Mouse (Mus musculus) heart, embryonic 11.5 days (tissue): Measurements from ENCODE around the gene Atp2b4. TPM values are rescaled to one million over a fixed set of nuclear protein-coding genes. Genes with fewer than 3 reads are reported as not detected.
A peak's percentile ranks its signal among the peaks of the same experiment; 100 is the strongest.
"Not testable (repeated sequence)": the region's sequence is repeated elsewhere in the genome, so short reads cannot be mapped to it uniquely, and the experiment has no call there.

ENCODE experiments used
- ATAC-seq: fragments of 200-750 bp; cut with Nextera tagmentation; replicated peaks from 2 replicates; pipeline ENCODE4 v1.8.0; 2017; ENCODE audit warnings: moderate library complexity; ENCODE audit not compliant: insufficient number of reproducible peaks, low FRiP score, low TSS enrichment
- H3K27ac ChIP-seq: fragments of 300-500 bp; sonication (generic); 2 replicates; pipeline ENCODE4 v1.5.1; 2014; ENCODE audit warnings: mild to moderate bottlenecking, low read depth, low read length
- H3K27me3 ChIP-seq: fragments of 300-500 bp; sonication (generic); 2 replicates; pipeline ENCODE4 v1.6.1; 2014; ENCODE audit warnings: mild to moderate bottlenecking, low read length, mixed read lengths; ENCODE audit not compliant: control insufficient read depth, insufficient read depth
- H3K36me3 ChIP-seq: fragments of 300-500 bp; sonication (generic); 2 replicates; pipeline ENCODE4 v1.6.1; 2014; ENCODE audit warnings: mild to moderate bottlenecking, low read length, moderate library complexity, mixed read lengths; ENCODE audit not compliant: control insufficient read depth, insufficient read depth
- H3K4me1 ChIP-seq: fragments of 300-500 bp; sonication (generic); 2 replicates; pipeline ENCODE4 v1.6.1; 2014; ENCODE audit warnings: low read length; ENCODE audit not compliant: control insufficient read depth, insufficient read depth
- H3K4me2 ChIP-seq: fragments of 300-500 bp; sonication (generic); 2 replicates; pipeline ENCODE4 v1.6.1; 2014; ENCODE audit warnings: mild to moderate bottlenecking, moderate library complexity
- H3K4me3 ChIP-seq: fragments of 300-500 bp; sonication (generic); 2 replicates; pipeline ENCODE4 v1.5.1; 2014; ENCODE audit warnings: low read depth, low read length
- H3K9ac ChIP-seq: fragments of 300-500 bp; sonication (generic); 2 replicates; pipeline ENCODE4 v1.6.1; 2014; ENCODE audit warnings: mild to moderate bottlenecking, low read depth, low read length, moderate library complexity
- H3K9me3 ChIP-seq: fragments of 300-500 bp; sonication (generic); replicated peaks from 2 replicates; pipeline ENCODE4 v1.6.1; 2016; ENCODE audit warnings: low read length; ENCODE audit not compliant: control insufficient read depth
- WGBS: fragments of 180-500 bp; shearing (Covaris S2); extraction: QIAGEN DNeasy Blood & Tissue Kit; methylation state at CpG from one replicate; pipeline ENCODE4 v1.1.7; 2014; ENCODE audit not compliant: insufficient replicate concordance; 5-methylcytosine and 5-hydroxymethylcytosine counted together
- polyA plus RNA-seq: library from polyadenylated mRNA; unstranded; fragments of >200 nt; fragmentation: Nextera tagmentation; extraction: Ambion mirVana; gene quantifications from 2 replicates; pipeline ENCODE4 v1.2.1, GENCODE M21; 2014

Gene Atp2b4
- polyA plus RNA-seq, 1 experiment from 2014 or later = 35.6 TPM

DNA sequence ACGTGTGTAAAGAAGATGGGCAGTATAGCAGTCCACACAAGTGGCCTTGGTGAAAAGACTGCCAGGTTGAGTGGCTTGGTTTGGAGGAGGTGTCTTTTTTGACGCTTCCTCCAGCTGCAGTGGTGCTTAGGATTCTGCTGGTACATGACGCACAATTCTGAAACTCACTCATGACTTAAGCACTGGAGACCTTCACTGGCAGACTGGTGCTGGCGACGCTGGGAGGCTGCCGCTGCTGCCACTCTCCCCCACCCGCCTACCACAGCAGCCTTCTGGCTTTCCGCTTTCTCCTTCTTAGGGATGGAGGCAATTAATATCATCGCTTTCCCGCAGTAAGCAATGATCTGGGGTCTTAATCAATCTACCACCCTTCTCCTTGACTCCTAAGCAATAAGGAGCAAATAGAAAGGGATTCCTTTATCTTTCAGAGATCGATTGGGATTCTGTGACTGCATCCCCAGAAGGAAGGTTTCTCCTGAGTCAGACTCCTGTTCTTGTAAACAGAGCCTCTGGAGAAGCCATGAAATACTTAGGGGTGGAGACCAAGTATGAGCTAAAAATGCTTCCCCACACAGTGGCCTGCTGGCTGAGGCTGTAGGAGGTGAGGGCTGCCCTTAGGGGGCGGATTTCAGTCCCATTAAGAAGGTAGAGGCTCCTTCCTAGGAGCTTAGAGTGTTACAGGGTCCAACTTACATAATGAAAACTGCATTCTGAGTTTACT, 88.4 kb downstream of the Atp2b4 start:
- ATAC-seq = no peak
- Histone ChIP-seq H3K36me3 (peaks cover 2% of the 10 kb centered on the region; the same call in 1 of the 2 replicates), H3K27ac (no peak overlapping the region), H3K9ac (no peak overlapping the region), H3K27me3 (no peaks in the 10 kb centered on the region), H3K4me2 (no peak overlapping the region), H3K4me3 (no peak overlapping the region), H3K9me3 (no peaks in the 10 kb centered on the region), H3K4me1 (peaks cover 3% of the 10 kb centered on the region; the same call in 1 of the 2 replicates)
- 61% methylated on average over 12 of the region's 12 CpGs for WGBS

DNA sequence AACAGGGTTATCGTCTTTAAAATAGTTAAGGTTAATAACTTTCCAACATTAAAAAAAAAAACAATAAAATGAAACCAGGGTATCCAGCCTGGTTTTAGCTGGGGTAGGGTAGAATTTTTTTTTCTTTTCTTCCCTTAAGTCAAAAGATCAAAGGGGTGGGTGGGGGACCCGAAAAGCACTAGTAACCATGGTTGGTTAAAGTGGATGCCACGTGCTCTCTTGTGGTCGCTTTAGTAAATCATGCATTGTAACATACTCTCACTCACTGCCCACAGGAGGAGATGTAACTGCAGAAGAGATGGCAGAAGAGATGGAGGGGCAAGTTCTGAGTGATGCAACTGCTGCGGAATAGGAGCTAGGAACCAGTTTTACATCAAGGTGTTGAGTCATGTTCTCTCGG, 89.5 kb downstream of the Atp2b4 start:
- Histone ChIP-seq H3K36me3 (peaks cover 5% of the 10 kb centered on the region), H3K9me3 (no peaks in the 10 kb centered on the region), H3K27ac (no peak overlapping the region), H3K4me1 (peaks cover 3% of the 10 kb centered on the region; the same call in 1 of the 2 replicates), H3K4me3 (no peak overlapping the region), H3K9ac (no peak overlapping the region), H3K4me2 (no peak overlapping the region), H3K27me3 (no peaks in the 10 kb centered on the region)
- no peak for ATAC-seq
- WGBS = 68% methylated on average over 6 of the region's 6 CpGs

DNA sequence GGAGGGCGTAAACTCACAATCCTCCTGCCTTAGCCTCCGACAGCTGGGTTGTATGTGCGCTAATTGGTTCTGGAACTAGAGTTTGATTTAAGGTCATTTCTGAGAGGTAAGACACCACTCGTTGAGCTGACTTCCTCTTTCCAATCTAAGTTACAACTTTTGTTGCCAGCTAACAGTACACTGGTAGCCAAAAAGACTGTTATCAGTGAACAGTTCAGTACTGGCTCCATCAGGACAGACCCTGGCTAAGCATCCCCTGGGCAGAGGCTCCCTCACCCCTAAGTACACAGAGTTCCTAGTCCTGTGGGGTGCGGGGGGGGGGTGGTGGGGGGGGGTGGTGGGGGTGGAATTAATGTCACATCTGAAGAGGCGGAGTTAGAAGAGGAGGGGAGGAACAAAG, 89.9 kb downstream of the Atp2b4 start:
- Histone ChIP-seq H3K4me2 (no peak overlapping the region), H3K9me3 (no peaks in the 10 kb centered on the region), H3K27me3 (no peaks in the 10 kb centered on the region), H3K4me1 (peaks cover 3% of the 10 kb centered on the region; the same call in 1 of the 2 replicates), H3K4me3 (no peak overlapping the region), H3K27ac (no peak overlapping the region), H3K36me3 (peaks cover 7% of the 10 kb centered on the region), H3K9ac (no peak overlapping the region)
- 68% methylated on average over 6 of the region's 6 CpGs for WGBS
- no peak for ATAC-seq

DNA sequence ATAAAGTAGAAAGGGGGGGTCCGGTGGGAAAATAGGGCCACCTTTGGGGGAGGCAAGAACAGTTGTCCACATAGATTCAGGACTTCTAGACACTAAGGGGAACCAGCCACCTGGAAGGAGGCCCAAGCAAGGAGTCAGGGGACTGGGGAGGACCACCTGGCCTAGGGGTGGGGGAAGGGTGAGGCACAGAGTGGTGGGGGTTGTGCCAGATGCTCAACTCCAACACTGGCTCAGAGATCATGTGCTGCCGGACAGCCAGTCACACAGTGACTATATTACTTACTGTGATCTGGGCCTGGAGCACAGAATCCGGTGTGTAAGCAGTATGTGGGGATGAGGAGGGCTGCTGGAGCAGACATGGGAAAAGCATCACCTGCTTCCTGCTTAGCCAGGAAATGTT, 91.5 kb downstream of the Atp2b4 start:
- Histone ChIP-seq H3K27ac (no peak overlapping the region), H3K4me3 (no peak overlapping the region), H3K9ac (no peak overlapping the region), H3K36me3 (peaks cover 9% of the 10 kb centered on the region), H3K27me3 (no peaks in the 10 kb centered on the region), H3K9me3 (no peaks in the 10 kb centered on the region), H3K4me1 (peaks cover 3% of the 10 kb centered on the region; the same call in 1 of the 2 replicates), H3K4me2 (no peak overlapping the region)
- no peak for ATAC-seq
- 71% methylated on average over 3 of the region's 3 CpGs for WGBS

DNA sequence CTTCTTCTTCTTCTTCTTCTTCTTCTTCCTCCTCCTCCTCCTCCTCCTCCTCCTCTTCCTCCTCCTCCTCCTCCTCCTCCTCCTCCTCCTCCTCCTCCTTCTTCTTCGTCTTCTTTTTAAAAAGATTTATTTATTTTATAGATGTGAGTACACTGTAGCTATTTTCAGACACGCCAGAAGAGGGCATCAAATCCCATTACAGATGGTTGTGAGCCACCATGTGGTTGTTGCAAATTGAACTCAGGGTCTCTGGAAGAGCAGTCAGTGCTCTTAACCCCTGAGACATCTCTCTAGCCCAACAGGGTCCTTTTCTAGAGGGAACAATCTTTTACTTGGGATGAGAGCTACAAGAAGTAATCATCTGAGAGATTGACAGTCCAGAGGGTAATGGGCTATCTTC, 99.0 kb downstream of the Atp2b4 start:
- H3K4me1 ChIP-seq, H3K9me3 ChIP-seq, H3K9ac ChIP-seq, H3K4me2 ChIP-seq, H3K27ac ChIP-seq, ATAC-seq, H3K36me3 ChIP-seq, H3K4me3 ChIP-seq, H3K27me3 ChIP-seq: not testable (repeated sequence)
- 33% methylated on average over 1 of the region's 2 CpGs for WGBS

DNA sequence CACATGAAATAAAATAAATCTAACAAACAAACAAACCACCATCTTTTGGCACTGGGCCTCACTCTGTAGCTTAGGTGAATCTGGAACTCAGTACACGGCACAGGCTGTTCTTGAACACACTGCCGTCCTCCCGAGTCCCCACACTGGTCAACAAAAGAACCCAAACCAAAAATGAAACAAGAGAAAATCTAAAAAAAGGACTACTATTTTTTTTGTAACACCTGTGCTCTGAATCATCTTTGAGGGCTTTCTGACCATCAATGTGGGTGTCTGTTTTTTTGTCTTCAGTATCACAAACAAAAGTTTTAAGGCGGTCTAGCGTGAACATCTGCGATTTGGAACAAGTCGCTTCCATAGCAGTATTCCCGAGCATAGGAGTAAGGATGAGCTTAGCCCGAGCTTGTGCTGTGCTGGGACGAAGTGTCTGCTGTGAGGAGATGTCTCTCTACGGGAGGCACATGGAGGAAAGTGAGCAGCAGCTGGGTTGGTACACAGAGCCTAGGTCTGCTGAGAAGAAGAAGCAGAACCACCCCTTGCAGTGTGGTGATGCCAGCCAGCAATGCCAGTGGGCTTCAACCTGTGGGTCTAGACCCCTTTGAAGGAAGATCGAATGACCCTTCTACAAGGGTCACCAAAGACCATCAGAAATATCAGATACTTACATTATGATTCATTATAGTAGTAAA, 102.8 kb downstream of the Atp2b4 start:
- Histone ChIP-seq H3K4me3 (no peak overlapping the region), H3K9ac (no peak overlapping the region), H3K27ac (no peak overlapping the region), H3K4me2 (no peak overlapping the region), H3K27me3 (no peaks in the 10 kb centered on the region), H3K9me3 (no peaks in the 10 kb centered on the region), H3K36me3 (no peaks in the 10 kb centered on the region), H3K4me1 (peaks cover 32% of the 10 kb centered on the region)
- no peak for ATAC-seq
- 87% methylated on average over 12 of the region's 12 CpGs for WGBS

DNA sequence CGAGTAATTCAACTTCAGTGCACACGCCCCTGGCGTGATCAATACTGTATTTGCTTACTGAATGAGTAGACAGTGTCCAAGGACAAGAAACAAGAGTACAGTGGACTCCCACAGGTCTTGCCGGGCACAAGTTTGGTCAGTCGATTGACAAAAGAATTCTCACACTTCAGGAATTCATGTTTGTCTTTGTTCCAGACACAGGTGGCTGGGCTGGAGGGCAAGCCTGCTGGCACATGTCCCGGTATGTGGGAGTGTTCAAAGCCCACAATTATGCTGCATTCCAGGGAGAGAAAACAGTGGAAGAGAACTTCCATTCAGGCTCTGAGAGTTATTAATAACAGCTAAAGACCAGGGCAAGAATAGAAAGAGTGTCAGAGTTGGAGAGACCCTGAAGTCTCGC, 104.9 kb downstream of the Atp2b4 start:
- 0 out of 2 replicates have a peak overlapping the region, but pooled peaks have one; percentile 22 for H3K4me2 ChIP-seq
- H3K27ac ChIP-seq = peak overlapping the region; percentile 83
- 0 out of 2 replicates have a peak overlapping the region, but pooled peaks have one; percentile 12 for H3K9ac ChIP-seq
- H3K9me3 ChIP-seq = no peaks in the 10 kb centered on the region
- no peaks in the 10 kb centered on the region for H3K36me3 ChIP-seq
- 43% methylated on average over 7 of the region's 7 CpGs for WGBS
- H3K27me3 ChIP-seq = no peaks in the 10 kb centered on the region
- ATAC-seq = 0 out of 2 replicates have a peak, but pooled peaks have one; percentile 9
- H3K4me1 ChIP-seq = peaks cover 37% of the 10 kb centered on the region
- H3K4me3 ChIP-seq = no peak overlapping the region

DNA sequence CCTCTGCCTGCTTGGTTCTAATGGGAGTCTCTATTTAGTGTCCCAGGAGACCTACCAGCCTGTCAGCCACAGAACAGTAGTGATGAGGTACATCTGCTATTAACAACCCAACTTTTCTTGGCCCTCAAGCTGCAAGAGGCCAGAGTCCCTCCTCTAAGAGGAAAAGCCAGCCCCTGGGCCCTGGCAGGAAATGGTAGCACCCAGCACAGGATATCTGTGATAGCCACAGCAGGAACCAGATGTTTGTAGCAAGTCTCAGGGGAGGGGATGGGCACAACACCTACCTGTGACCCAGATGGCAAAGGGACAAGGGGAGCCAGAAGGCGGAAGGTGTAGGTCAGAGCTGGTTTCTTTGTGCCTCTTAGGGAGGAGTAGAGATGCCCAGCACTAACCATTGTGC, 106.0 kb downstream of the Atp2b4 start:
- Histone ChIP-seq H3K27ac (peak overlapping the region; percentile 83), H3K4me1 (peaks cover 39% of the 10 kb centered on the region), H3K27me3 (no peaks in the 10 kb centered on the region), H3K4me2 (no peak overlapping the region), H3K9ac (no peak overlapping the region), H3K4me3 (no peak overlapping the region), H3K9me3 (no peaks in the 10 kb centered on the region), H3K36me3 (no peaks in the 10 kb centered on the region)
- WGBS = 88% methylated on average over 1 of the region's 1 CpGs
- ATAC-seq = 0 out of 2 replicates have a peak, but pooled peaks have one; percentile 23
